13 mouse cellular contexts compared by ENCODE assay signal in genomic region chr10:89902720-89903337, GRCm38 (mm10). TPM values are rescaled to one million over a fixed set of nuclear protein-coding genes. Genes with fewer than 3 reads are reported as not detected.
DNase-seq lines count a peak whose midpoint lies in the region; ATAC-seq and TF ChIP-seq lines count a peak whose summit lies in the region.
"Had no signal": no experiment of that assay in that cellular context is flagged by ENCODE, and none has a peak within 500 bp of the region (broad histone marks: within the 10 kb centered on the region; RNA-seq: fewer than 3 reads in every experiment).

No protein-coding gene starts in this region.

- peak; percentile 13; the same call in 1 of the 2 replicates for TF ChIP-seq CTCF in stomach, postnatal 0 days (IDR thresholded peaks at IDR 0.05; ENCODE audit: low read depth)

- H3K4me1 ChIP-seq in hindbrain, embryonic 14.5 days (replicated peaks; ENCODE audit: control insufficient read depth, insufficient read depth, low read length): no peaks in the 10 kb centered on the region
- H3K4me1 ChIP-seq in hindbrain, embryonic 16.5 days (ENCODE audit: control insufficient read depth, insufficient read depth, low read depth, low read length): no peaks in the 10 kb centered on the region
- no peaks in the 10 kb centered on the region for H3K4me1 ChIP-seq in midbrain, embryonic 14.5 days (ENCODE audit: control insufficient read depth, insufficient read depth, low read length)
- H3K4me1 ChIP-seq in midbrain, embryonic 10.5 days: no peaks in the 10 kb centered on the region
- H3K4me1 ChIP-seq in stomach, postnatal 0 days (replicated peaks; ENCODE audit: control insufficient read depth, insufficient read depth): no peaks in the 10 kb centered on the region
- H3K4me1 ChIP-seq: embryonic facial prominence, embryonic 15.5 days; limb, embryonic 13.5 days had no signal

- WGBS in hindbrain, embryonic 14.5 days: 53% methylated on average over 7 of the region's 7 CpGs
- 46% methylated on average over 7 of the region's 7 CpGs for WGBS in hindbrain, embryonic 16.5 days
- 66% methylated on average over 7 of the region's 7 CpGs for WGBS in midbrain, embryonic 14.5 days
- WGBS in midbrain, embryonic 10.5 days: 83% methylated on average over 7 of the region's 7 CpGs
- WGBS in stomach, postnatal 0 days: 58% methylated on average over 7 of the region's 7 CpGs

- H3K9me3 ChIP-seq in hindbrain, embryonic 14.5 days (ENCODE audit: control insufficient read depth, low read length): no peaks in the 10 kb centered on the region
- no peaks in the 10 kb centered on the region for H3K9me3 ChIP-seq in hindbrain, embryonic 16.5 days (ENCODE audit: control insufficient read depth, low read length)
- H3K9me3 ChIP-seq in midbrain, embryonic 14.5 days (ENCODE audit: control insufficient read depth, low read length): no peaks in the 10 kb centered on the region
- H3K9me3 ChIP-seq in midbrain, embryonic 10.5 days (replicated peaks): no peaks in the 10 kb centered on the region
- H3K9me3 ChIP-seq in stomach, postnatal 0 days (ENCODE audit: control insufficient read depth, low read length): no peaks in the 10 kb centered on the region
- H3K9me3 ChIP-seq: embryonic facial prominence, embryonic 15.5 days; limb, embryonic 13.5 days had no signal

- no peaks in the 10 kb centered on the region for H3K36me3 ChIP-seq in hindbrain, embryonic 14.5 days (replicated peaks; ENCODE audit: control insufficient read depth, insufficient read depth)
- no peaks in the 10 kb centered on the region for H3K36me3 ChIP-seq in hindbrain, embryonic 16.5 days (ENCODE audit: control insufficient read depth, insufficient read depth, low read length)
- H3K36me3 ChIP-seq in midbrain, embryonic 14.5 days (ENCODE audit: control insufficient read depth, insufficient read depth, low read length): no peaks in the 10 kb centered on the region
- H3K36me3 ChIP-seq in midbrain, embryonic 10.5 days: no peaks in the 10 kb centered on the region
- H3K36me3 ChIP-seq in stomach, postnatal 0 days (ENCODE audit: control insufficient read depth, insufficient read depth, low read length): no peaks in the 10 kb centered on the region
- H3K36me3 ChIP-seq: embryonic facial prominence, embryonic 15.5 days; limb, embryonic 13.5 days had no signal

- H3K27me3 ChIP-seq in hindbrain, embryonic 14.5 days (ENCODE audit: control insufficient read depth, insufficient read depth, low read length): no peaks in the 10 kb centered on the region
- no peaks in the 10 kb centered on the region for H3K27me3 ChIP-seq in hindbrain, embryonic 16.5 days (replicated peaks; ENCODE audit: control insufficient read depth, insufficient read depth, low read length)
- H3K27me3 ChIP-seq in midbrain, embryonic 14.5 days (ENCODE audit: control insufficient read depth, insufficient read depth, low read length): no peaks in the 10 kb centered on the region
- no peaks in the 10 kb centered on the region for H3K27me3 ChIP-seq in midbrain, embryonic 10.5 days (ENCODE audit: low read depth, poor library complexity, severe bottlenecking)
- H3K27me3 ChIP-seq in stomach, postnatal 0 days (ENCODE audit: control insufficient read depth, insufficient read depth, low read length): no peaks in the 10 kb centered on the region
- H3K27me3 ChIP-seq: embryonic facial prominence, embryonic 15.5 days; limb, embryonic 13.5 days had no signal

- no peak overlapping the region for H3K4me3 ChIP-seq in hindbrain, embryonic 14.5 days (replicated peaks; ENCODE audit: low read length)
- no peak overlapping the region for H3K4me3 ChIP-seq in hindbrain, embryonic 16.5 days (ENCODE audit: low read length)
- H3K4me3 ChIP-seq in midbrain, embryonic 14.5 days (replicated peaks; ENCODE audit: low read depth, low read length): no peak overlapping the region
- H3K4me3 ChIP-seq in midbrain, embryonic 10.5 days: no peak overlapping the region
- H3K4me3 ChIP-seq in stomach, postnatal 0 days (ENCODE audit: low read depth, low read length): no peak overlapping the region
- H3K4me3 ChIP-seq: embryonic facial prominence, embryonic 15.5 days; limb, embryonic 13.5 days had no signal

- DNase-seq in hindbrain, embryonic 14.5 days (ENCODE audit: low spot score): peak; percentile 33
- DNase-seq in midbrain, embryonic 14.5 days: peak; percentile 31
- DNase-seq in midbrain, embryonic 10.5 days (ENCODE audit: low spot score): no peak
- DNase-seq in cerebellum, adult 11 months: peak; percentile 59
- DNase-seq in stomach, postnatal 0 days (ENCODE audit: low spot score): no peak
- no peak for DNase-seq in spleen, postnatal 10 days (ENCODE audit: low spot score in 2 of 2)
- DNase-seq: thymus, adult 18-20 months had no signal

- no peak overlapping the region for H3K4me2 ChIP-seq in hindbrain, embryonic 14.5 days (replicated peaks)
- no peak overlapping the region for H3K4me2 ChIP-seq in hindbrain, embryonic 16.5 days (ENCODE audit: low read length)
- H3K4me2 ChIP-seq in midbrain, embryonic 14.5 days (ENCODE audit: low read length): no peak overlapping the region
- H3K4me2 ChIP-seq in stomach, postnatal 0 days (replicated peaks; ENCODE audit: low read depth): no peak overlapping the region
- H3K4me2 ChIP-seq: embryonic facial prominence, embryonic 15.5 days; heart, embryonic 11.5 days; limb, embryonic 13.5 days had no signal

- no peak overlapping the region for H3K27ac ChIP-seq in hindbrain, embryonic 14.5 days
- H3K27ac ChIP-seq in hindbrain, embryonic 16.5 days (ENCODE audit: low read depth, low read length): no peak overlapping the region
- H3K27ac ChIP-seq in midbrain, embryonic 14.5 days (replicated peaks; ENCODE audit: low read depth, low read length): no peak overlapping the region
- H3K27ac ChIP-seq in midbrain, embryonic 10.5 days (replicated peaks): no peak overlapping the region
- H3K27ac ChIP-seq in stomach, postnatal 0 days (replicated peaks): no peak overlapping the region
- H3K27ac ChIP-seq: embryonic facial prominence, embryonic 15.5 days; limb, embryonic 13.5 days; macrophage had no signal

- ATAC-seq in hindbrain, embryonic 14.5 days (ENCODE audit: low FRiP score): no peak
- ATAC-seq in hindbrain, embryonic 16.5 days: no peak
- no peak for ATAC-seq in midbrain, embryonic 14.5 days (ENCODE audit: low FRiP score, low TSS enrichment)
- ATAC-seq in stomach, postnatal 0 days (ENCODE audit: low FRiP score, low TSS enrichment): no peak
- ATAC-seq: inflammation-experienced regulatory T-cells, adult 6 months had no signal

- no peak overlapping the region for H3K9ac ChIP-seq in hindbrain, embryonic 14.5 days
- no peak overlapping the region for H3K9ac ChIP-seq in hindbrain, embryonic 16.5 days (ENCODE audit: low read depth, low read length)
- no peak overlapping the region for H3K9ac ChIP-seq in midbrain, embryonic 14.5 days (replicated peaks; ENCODE audit: low read length)
- no peak overlapping the region for H3K9ac ChIP-seq in stomach, postnatal 0 days (ENCODE audit: low read length)
- H3K9ac ChIP-seq: embryonic facial prominence, embryonic 15.5 days; limb, embryonic 13.5 days had no signal

- no peak for TF ChIP-seq EP300 in stomach, postnatal 0 days (optimal IDR thresholded peaks at IDR 0.05)

RNA-seq across cellular contexts. Expression of gene Anks1b, which starts 29.5 kb away (rescaled TPM):
- 69.4 and 77.5 TPM in 2 replicates for polyA plus RNA-seq in hindbrain, embryonic 14.5 days (2014; fragmentation: Nextera tagmentation; extraction: Ambion mirVana)
- 78.3 and 84.2 TPM in 2 replicates for polyA plus RNA-seq in hindbrain, embryonic 16.5 days (2015; fragmentation: Nextera tagmentation; extraction: Ambion mirVana)
- polyA plus RNA-seq in midbrain, embryonic 14.5 days (2014; fragmentation: Nextera tagmentation; extraction: Ambion mirVana): 73.1 and 78.1 TPM in 2 replicates
- 1.6 and 3.8 TPM in 2 replicates for polyA plus RNA-seq in midbrain, embryonic 10.5 days (2016; fragmentation: Nextera tagmentation; extraction: Ambion mirVana)
- 1.8 and 1.9 TPM in 2 replicates for polyA plus RNA-seq in stomach, postnatal 0 days (2015; fragmentation: Nextera tagmentation; extraction: Ambion mirVana)
- polyA plus RNA-seq: macrophage had no signal

Comparison
In these comparisons a context has a peak if more than half of its experiments do, and no peak if none do; other contexts are left out.
1. DNase-seq: peak in hindbrain, embryonic 14.5 days (single experiment), midbrain, embryonic 14.5 days (single experiment) and cerebellum, adult 11 months (single experiment); none in midbrain, embryonic 10.5 days (single experiment), stomach, postnatal 0 days (single experiment) and spleen, postnatal 10 days (0 of 2).
2. RNA of gene Anks1b, which starts 29.5 kb away (polyA plus RNA-seq): 78.3 to 84.2 TPM in hindbrain, embryonic 16.5 days, 73.1 to 78.1 TPM in midbrain, embryonic 14.5 days and 69.4 to 77.5 TPM in hindbrain, embryonic 14.5 days; 1.8 to 1.9 TPM in stomach, postnatal 0 days and 1.6 to 3.8 TPM in midbrain, embryonic 10.5 days; every median in the first group is over 10 times any median in the second.